Mouse (Mus musculus) T-helper 2 cell (primary cell): ENCODE results near the gene Sarm1.

Source experiments
- in situ Hi-C: fragments of 300-600 bp; cut with MboI, MseI; formaldehyde crosslinking; loops from one replicate; pipeline ENCODE4 v1.15.1; 2025; ENCODE audit warnings: high pct_unique_total_duplicates

Gene Sarm1

DNA sequence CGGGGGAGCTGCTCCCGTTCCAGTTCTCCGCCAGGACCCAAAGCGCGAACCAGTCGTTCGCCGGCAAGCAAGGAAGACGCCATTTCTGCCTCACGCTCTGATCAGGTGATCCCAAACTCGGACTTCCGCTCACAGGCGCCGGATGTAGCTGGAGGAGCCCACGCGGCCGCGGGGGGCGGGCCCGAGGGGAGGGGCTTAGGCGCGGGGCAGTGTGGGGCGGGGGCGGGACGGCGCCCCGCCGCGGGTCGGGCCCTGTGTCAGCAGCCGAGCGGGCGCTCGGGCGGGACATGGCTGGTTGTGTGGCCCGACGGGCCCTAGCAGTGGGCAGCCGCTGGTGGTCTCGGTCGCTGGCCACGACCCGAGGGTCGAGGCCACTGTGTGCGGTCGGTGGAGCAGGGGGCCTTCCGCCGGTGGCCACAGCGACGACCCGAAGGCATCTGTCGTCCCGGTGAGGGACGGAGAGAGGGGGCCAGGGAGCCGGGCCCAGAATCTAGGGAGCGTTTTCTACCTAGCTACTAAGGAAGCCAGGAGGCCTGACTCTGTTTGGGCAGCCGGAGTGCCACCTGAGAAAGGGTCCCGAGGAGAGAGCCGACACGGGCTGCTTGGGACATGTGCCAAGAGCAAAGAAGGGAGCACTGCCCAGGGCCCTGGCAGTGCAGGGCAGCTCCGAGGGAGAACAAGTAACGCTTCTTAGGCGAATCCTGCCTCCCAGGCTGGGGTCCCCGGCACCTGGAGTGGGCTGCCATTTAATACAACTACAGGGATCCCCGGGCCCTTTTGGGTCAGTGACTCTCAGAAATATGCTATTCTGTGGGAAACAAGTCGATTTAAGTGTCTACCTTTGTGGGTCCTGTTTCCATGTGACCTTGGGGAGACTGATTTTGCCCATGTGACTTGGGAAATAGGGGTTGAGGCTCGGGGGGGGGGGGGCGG is 14.7 kb upstream of the Sarm1 start, which contains the start of the genes Tmem199 and Poldip2:
Gene Tmem199 (minus strand): TSS at position 148 of the 933 bp plus-strand sequence.
Gene Poldip2 (plus strand): TSS at position 169 of the 933 bp plus-strand sequence.
- in situ Hi-C loops: no loop called here

GRCm38 (mm10) chr11:78509148-78509547 is 11.6 kb upstream of the Sarm1 start:
- in situ Hi-C loops: no loop called here

DNA sequence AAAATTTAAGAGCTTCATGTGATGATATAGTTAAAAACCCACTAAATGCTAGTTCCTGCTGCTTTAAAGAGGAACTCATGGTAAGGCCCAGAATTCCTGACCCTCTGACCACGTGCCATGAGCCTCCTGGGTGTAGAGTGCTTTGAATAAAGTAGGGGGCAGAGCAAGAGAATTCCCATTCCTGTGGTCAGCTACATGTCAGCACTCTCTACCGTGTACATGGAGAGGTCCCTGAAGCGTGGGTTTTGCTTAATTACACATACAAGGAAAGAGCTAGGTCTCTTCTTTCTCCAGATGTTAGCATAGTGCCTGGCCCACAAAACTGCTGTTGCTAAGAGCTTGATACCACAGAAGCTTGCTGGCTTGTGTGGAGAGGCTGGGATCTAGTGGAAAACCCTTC is 7.9 kb upstream of the Sarm1 start:
- in situ Hi-C loops: no loop called here

DNA sequence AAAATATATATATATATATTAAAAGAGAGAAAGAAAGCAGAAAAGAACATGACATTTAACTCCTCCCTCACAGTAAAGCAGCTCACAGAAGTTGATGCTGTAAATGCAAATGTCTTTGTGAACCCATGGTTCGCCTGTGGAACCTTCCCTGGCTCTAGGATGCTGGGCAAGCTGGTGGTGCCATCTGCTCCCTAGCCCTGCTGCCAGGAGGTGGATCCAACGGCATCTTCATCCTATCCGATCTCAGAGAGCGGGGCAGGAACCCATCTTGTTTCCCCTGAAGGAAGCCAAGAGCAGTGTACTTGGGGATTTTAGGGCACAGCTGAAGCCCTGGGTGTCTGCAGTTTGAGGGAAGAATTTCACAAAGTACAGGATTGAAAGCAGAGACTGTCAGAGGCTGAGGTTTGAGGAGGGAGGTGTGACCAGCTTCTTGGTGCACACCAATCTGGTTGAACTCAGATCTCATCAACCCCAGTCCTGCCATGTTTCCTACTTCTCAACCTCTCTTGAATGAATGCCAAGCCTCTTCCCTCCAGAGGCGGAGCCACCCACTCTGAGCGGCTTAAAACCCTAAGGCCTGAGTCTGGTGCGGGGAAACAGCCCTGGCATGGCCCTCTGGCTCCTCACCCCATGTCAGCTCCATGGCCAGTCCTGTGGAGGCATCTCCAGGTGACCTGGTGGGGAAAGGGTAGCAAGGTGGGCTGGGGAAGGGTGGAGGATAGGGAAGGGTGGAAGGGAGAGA is 5.5 kb upstream of the Sarm1 start, which contains the start of gene Sebox:
Gene Sebox (plus strand): TSS at position 539 of the 742 bp plus-strand sequence.
- in situ Hi-C loops: no loop called here

DNA sequence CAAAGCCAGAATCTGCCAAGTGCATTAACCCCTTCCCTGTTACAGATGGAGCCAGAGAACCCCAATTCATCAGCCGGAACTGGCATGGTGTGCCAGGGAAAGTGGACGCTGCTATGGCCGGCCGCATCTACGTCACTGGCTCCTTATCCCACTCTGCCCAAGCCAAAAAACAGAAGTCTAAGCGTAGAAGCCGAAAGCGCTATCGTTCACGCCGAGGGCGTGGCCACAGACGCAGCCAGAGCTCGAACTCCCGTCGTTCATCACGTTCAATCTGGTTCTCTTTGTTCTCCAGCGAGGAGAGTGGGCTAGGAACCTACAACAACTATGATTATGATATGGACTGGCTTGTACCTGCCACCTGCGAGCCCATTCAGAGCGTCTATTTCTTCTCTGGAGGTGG is 4.0 kb upstream of the Sarm1 start:
- in situ Hi-C loops: no loop called here

DNA sequence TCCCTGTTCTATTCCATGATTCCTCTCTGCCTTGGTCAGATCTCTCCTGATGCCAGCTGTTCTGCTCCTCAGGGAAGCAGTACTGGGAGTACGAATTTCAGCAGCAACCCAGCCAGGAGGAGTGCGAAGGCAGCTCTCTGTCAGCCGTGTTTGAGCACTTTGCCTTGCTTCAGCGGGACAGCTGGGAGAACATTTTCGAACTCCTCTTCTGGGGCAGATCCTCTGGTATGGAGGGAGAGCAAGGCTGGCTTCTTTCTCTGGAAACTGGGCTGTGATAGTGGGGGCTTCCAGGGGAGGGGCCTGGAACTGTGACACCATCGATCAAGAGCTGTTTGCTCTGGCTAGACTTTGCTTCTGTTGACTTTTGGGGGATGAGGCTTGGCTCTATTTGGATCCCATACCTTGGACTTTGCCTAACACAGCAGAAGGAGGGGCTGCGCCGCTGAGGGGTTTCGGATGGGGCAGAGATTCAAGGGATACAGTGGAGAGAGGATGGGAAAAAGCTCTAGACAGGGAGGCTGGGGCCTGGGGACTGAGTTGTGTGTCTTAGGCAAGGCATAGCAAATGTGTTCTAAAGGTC is 3.2 kb upstream of the Sarm1 start:
- in situ Hi-C loops: no loop called here

DNA sequence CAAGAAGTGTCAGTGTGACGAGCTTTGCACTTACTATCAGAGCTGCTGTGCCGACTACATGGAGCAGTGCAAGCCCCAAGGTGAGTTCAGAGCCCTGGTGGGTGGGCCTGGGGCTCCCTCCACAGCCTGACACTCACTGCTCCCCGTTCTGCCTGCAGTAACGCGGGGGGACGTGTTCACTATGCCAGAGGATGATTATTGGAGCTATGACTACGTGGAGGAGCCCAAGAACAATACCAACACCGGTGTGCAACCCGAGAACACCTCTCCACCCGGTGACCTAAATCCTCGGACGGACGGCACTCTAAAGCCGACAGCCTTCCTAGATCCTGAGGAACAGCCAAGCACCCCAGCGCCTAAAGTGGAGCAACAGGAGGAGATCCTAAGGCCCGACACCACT is 2.0 kb upstream of the Sarm1 start:
- in situ Hi-C loops: no loop called here

DNA sequence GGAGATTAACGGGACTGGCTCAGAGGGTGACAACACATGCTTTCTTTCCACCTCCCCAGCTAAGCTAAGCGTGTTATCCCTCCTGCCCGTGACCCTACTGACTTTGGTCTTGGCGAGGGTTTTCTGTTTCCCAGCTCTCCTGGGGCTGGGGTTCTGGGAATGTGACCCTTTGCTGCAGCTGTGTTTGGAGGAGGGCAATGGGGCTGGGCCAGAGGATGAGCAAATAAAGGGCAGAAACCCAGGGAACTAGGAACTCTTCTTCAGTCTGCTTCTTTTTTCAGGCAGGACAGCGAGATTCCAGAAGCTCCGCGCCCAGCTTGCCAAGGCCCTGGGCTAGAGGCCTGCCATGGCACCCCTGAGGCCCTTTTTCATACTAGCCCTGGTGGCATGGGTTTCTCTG is 1.4 kb upstream of the Sarm1 start, which contains the start of gene Vtn:
Gene Vtn (plus strand): TSS at position 88 of the 400 bp plus-strand sequence.
- in situ Hi-C loops: no loop called here

DNA sequence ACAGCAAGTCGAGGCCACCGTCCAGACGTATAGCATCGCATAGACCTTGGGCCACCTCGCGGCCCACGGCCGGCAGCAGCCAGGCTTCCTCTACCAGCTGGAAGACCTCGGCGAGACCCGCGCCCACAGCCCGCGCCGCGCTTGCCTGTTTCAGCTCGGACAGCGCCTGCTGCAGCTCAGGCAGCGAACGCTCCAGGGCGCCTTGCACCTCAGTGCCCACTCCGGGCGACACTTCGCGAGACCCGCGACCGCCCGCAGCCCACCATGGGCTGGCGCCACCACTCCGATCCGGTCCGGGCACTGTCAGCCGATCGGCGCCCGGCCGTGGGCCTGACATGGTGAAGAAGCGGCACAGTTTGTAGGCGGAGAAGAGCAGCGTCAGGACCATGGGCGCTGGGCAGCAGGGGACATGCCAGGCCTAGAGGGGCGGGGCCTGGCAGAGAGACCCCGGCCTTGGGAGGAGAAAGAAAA is 448 bp downstream of the Sarm1 start:
- in situ Hi-C loops: no loop called here

DNA sequence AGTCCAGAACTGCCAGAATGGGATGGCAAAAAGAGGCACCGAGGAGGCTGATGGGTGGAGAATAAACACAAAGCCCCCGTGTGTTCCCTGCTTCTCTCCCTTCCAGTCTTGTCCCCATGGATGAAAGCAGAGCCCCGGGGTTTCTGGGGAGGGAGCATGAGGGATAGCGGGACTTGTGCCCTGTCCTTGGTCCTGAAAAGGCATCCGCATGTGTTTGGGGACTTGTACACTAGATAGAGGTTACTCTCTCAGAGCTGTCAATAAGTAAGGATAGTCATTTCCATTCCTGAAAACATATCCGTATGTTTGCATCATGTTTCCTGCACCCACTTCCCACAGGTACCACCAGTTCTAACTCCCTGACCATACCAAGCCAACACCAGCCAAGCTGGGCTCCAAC is 1.6 kb downstream of the Sarm1 start:
- in situ Hi-C loops: no loop called here

GRCm38 (mm10) chr11:78490781-78491241 is 6.7 kb downstream of the Sarm1 start:
- in situ Hi-C loops: no loop called here

DNA sequence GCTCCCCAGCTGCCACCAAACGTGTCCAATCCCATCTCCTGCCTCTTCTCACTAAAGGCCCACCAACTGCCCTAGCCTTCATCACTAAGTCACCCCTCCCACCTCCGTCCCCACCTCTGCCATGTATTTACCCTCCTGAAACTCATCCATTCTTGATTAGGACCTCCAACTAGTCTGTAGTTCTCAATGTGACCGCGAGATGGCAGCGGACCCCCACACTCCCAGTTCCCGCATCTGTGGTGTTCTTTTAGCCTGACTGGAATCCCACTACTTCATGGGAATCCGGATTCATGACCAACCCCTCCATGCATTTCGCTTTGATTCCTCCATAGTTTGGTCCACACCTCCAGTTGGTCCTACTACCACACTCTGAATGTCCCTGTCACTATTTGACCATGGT is 9.4 kb downstream of the Sarm1 start:
- in situ Hi-C loops: no loop called here

DNA sequence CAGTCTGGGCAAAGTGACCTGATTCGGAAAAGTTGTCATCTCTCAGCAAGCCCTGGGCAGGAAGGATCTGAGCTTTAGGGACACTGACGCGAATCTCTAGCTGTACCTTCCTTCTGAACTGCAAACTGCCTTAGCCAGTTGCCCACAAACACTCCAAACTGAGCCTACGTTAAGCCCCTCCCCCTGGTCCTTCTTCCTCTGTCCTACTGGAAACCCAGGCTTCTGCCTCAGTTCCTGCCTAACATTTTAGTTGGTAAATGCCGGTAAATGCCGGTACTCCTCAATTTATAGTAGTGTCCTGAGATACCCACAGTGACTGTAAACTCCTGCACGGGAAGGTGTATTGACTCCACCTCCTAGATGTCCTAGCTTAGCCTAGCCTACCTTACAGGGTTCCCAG is 13.9 kb downstream of the Sarm1 start:
- in situ Hi-C loops: no loop called here

GRCm38 (mm10) chr11:78475289-78475688 is 22.3 kb downstream of the Sarm1 start:
- in situ Hi-C loops: no loop called here

DNA sequence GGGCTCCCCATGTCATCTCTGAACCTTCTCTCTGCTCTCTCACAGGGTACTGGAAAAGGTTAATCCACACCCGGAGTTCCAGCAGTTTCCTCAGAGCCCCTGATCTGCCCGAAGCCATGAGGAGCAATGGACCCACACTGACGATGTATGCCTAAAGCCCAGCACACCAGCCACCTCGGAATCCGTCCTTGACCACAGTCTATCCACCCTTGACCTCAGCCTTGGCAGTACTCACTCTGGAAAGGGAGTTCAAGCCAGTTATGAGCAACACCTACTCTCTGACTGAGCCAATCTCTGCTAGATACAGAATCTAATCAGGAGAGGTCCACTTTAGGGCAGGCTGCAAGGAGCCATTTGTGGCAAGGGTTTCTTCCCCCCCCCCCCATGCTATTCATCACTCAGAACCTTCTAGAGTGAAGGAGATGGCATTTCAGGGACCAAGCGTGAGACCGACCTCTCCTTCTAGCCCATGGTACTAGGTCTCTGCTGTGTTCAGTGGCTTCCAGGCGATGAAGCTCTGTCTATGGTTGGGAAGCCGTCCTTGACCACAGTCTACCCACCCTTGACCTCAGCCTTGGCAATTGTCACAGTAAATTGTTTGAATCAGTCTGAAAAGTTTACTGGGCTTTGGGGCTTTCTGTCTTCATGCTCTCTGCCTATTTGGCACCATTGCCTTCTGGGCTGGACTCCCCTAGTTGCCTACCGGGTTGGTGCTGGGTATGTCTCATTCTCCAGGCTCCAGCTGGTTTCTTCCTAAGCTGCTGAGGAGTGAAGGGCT is 26.0 kb downstream of the Sarm1 start:
- in situ Hi-C loops: no loop called here

DNA sequence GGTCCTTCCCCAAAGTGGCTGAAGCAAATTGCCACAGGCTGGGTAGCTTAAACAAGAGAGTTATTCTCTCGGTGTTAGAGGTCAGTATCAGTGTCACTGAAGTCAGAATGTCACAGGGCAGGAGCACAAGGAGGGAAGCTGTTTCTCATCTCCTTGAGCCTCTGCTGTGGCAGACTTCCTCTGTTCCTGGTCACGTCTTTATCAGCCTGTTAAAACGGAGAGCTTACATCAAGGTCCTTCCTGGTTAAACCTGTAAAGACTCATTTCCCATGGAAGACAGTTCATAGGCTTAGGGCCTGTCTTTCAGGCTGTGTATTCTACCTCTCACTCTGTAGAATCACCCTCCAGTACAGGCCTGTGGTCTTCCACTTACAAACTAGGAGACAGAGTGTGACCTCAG is 29.6 kb downstream of the Sarm1 start:
- in situ Hi-C loops: no loop called here

DNA sequence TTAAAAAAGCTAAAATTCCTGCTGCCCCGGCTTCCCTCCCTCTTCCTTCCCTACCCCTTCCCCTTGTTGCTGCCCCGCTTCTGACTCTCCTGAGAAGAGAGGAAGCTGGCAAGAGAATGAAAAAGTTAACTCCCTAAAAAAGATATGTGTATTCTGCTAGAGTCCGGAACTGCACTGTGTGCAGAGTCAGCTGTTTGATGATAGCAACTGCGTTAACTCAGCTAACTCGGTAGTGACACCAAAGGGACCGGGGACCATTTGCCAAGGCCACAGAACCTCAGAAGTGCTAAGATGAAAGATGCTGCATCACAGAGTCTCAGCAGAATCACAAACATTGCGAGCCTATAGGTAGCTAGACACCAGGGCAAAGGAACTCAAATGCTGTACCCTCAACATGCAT is 30.0 kb downstream of the Sarm1 start:
- in situ Hi-C loops: no loop called here

GRCm38 (mm10) chr11:78466242-78466912 is 31.2 kb downstream of the Sarm1 start:
- in situ Hi-C loops: no loop called here

GRCm38 (mm10) chr11:78465568-78466180 is 31.9 kb downstream of the Sarm1 start, which contains the start of gene Slc46a1:
TSS of gene Slc46a1 (plus strand) at chr11:78465697.
- in situ Hi-C loops: no loop called here

- in situ Hi-C loops: no loop called here
These were observed 32.4 kb downstream of the Sarm1 start for GRCm38 (mm10) chr11:78465116-78465515.
